Mouse (Mus musculus) spleen, postnatal 10 days (tissue): ENCODE results near the gene Cacnb4.

Experiments used
- DNase-seq, 2 experiments: peaks; one replicate each; pipeline ENCODE4 v3.0.0; 2021 to 2022; ENCODE audit warnings: low spot score in 2 of 2

Cacnb4 gene

GRCm38 (mm10) chr2:52676023-52676912 is at the start of gene Cacnb4:
Gene Cacnb4 (minus strand): TSS chr2:52676831.
- DNase-seq, result no peak

DNA sequence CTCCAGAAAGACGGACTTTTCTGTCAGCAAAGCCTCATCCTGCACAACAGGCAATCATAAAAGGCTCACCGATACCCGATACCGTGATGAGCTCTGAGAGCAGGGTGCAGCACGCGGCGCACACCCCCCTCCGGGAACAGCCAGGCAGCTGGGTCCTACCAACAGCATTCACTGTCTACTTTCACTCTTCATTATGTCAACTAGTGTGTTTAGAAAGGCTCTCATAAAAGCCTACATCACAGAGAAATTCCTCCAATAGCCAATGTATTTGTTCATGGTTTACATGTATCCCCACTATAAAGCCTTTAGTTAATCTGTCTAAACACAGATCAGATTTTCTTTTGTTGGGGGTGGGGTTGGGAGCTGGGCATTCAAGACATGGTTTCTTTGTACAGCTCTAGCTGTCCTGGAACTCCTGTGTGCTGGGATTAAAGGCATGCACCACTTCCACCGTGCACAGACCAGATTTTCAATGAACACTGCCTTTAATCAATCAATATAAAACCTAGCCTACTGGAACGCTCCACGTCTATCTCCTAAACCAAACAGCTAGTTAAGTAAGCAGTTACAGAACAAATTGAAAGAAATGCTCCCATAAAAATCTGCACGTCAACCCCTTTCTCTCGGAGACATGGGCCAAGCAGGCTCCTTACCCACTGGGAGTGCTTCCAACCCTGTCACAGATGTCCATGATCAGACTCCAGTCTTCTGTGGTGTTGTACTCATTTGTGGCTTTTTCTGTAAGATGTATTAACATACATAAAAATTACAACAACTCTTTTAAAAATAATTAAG is 43.8 kb upstream of the Cacnb4 start:
- no peak for DNase-seq

DNA sequence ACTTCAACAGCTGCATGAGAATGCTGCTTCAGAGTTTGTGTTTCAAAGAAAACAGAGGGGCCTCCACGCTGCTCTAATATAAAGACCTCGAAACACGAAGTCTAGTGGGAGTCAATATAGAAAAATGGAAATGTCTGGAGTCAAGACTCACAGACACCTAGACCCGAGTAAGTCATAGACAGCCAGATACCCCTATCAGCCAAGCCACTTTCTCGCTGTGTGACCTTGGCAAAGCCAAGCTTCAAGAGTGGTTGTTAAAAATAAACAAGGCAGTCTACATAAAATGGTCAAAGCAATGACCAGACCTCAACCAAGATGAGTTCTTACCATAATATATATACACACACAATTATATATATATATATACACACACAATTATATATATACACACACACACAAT is 40.4 kb upstream of the Cacnb4 start:
- no peak for DNase-seq

GRCm38 (mm10) chr2:52715538-52715937 is 38.9 kb upstream of the Cacnb4 start:
- no peak for DNase-seq

GRCm38 (mm10) chr2:52714111-52714510 is 37.5 kb upstream of the Cacnb4 start:
- DNase-seq, result no peak

DNA sequence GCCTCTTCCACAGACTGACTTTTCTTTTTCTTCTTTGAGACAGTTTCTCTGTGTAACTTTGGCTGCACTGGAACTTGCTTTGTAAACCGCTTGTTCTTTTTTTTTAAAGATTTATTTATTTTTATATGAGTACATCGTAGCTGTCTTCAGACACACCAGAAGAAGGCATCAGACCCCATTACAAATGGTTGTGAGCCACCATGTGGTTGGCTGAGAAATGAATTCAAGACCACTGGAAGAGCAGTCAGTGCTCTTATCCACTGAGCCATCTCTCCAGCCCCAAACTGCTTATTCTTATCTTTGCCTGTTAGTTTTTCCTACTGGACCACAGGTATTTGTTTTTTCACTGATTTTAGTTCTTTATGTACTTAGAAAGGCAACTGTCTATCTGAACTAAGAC is 34.2 kb upstream of the Cacnb4 start:
- DNase-seq, result no peak

DNA sequence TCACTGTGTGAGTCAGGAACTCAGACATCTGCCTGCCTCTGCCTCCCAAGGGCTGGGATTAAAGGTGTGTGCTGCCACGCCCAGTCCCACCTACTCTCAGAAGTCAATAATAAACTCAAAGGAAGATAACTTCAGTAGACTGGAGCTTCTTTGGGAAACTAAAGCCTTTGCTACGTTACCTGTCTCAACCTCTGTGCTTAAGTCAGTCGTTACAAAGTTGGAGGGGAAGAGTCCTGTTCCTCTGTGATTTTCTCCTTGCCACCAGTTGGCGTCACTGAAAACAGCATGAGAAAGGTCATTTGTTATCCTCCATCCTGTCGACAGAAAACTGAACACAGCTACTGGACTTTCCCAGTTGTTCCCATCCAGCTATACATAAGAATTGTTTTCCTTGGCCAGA is 32.8 kb upstream of the Cacnb4 start:
- no peak for DNase-seq

GRCm38 (mm10) chr2:52701368-52702036 is 24.9 kb upstream of the Cacnb4 start:
- DNase-seq, result no peak

- no peak for DNase-seq
Observed at GRCm38 (mm10) chr2:52700352-52700751, 23.7 kb upstream of the Cacnb4 start.

DNA sequence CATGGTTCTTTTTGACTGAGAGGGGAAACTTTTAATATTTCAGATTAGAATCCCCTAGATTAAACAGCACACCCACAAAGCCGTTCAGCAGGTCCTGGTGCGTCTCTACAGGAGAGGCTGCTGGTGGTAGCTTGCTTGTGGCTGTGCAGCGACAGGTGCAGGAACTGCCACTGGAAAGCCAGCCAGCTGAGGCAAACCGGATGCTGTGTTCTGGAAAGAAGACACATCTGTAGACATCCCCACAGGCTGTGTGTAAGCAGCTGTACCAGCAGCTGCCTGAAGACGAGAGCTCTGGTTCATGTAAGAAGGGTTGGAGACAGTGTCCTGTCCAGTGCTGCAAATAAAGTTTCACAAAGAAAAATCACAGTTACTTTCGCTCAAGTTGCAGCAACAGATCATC is 18.0 kb upstream of the Cacnb4 start:
- DNase-seq, result no peak

DNA sequence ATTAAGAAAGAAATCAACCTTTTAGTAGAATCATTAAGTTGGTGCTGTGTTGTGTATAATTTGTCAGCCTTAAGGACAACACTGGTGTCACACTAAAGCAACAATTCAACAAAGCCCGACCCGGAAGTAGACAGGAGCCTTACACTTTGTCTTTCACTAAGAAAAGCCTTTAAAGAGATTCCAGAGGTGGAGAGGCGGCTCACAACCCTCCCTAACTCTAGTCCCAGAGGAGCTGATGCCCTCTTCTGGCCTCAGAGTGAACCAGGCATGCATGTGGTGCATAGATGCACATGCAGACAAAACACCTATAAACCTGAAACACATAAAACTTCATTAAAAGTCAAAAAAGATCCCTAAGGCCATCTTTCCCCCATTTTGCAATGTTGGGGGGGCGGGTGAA is 15.1 kb upstream of the Cacnb4 start:
- no peak for DNase-seq

DNA sequence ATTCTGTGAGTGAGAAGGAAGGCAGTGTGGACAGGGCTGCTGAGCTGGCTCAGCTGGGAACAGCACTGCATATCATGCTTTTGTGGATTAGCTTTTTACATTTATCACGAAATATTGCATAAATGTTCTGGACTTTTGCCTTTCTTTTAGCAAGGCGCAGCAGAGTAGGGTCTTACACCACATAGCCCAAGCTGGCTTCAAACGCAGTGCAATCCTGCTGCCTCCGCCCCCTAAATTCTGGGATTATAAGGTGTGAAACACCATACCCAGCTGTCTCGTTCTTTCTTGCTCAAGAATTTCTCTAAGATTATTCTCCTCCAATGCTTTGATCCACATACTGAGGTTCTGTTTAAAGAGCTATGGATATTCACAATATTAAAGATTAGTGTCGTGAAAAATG is 10.0 kb upstream of the Cacnb4 start:
- no peak for DNase-seq

- DNase-seq, result no peak
Observed at GRCm38 (mm10) chr2:52677589-52677988, 958 bp upstream of the Cacnb4 start.

GRCm38 (mm10) chr2:52676913-52677303 is 277 bp upstream of the Cacnb4 start:
- DNase-seq, result no peak

GRCm38 (mm10) chr2:52675278-52675987 is 1.2 kb downstream of the Cacnb4 start:
- no peak for DNase-seq

- DNase-seq, result no peak
Observed at GRCm38 (mm10) chr2:52674886-52675277, 1.7 kb downstream of the Cacnb4 start.

DNA sequence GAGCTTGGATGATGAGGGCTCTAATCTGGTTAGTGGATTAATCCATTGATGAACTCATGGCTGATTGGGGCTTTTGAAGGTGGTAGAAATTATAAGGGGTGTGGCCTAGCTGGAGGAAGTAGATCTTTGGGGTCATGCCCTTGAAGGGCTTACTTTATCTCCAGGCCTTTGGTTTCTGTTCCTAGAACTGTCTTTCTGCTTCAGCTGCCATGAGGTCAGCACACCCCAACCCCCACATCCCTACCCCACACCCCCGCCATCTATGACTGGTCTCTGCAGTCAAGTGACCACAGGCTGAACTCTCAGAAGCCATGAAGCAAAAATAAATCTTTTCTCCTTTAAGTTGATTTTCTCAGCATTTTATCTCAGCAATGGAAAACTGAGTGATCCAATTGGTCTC is 3.5 kb downstream of the Cacnb4 start:
- DNase-seq, result no peak

- no peak for DNase-seq
Observed at GRCm38 (mm10) chr2:52670733-52671132, 5.9 kb downstream of the Cacnb4 start.

- DNase-seq, result no peak
Observed at GRCm38 (mm10) chr2:52668480-52668879, 8.2 kb downstream of the Cacnb4 start.

- DNase-seq, result no peak
Observed at GRCm38 (mm10) chr2:52656722-52657121, 19.9 kb downstream of the Cacnb4 start.

DNA sequence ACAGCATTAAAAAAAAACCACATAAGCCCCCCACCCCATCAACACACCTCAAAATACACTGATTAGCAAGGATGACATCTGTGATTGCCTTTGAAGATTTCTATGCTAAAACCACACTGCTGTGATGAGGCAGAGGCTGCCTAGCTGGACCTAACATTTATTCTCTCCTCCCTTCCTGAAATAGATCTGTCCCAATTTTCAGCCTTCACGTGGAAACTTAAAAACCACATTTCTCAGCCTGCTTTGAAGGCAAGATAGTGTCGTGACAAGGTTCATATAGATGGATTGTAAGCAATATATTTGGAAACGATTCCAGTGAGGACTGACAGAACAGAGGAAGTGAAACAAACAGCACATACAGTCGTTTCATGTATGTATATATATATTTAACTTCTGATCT is 22.1 kb downstream of the Cacnb4 start:
- no peak for DNase-seq

GRCm38 (mm10) chr2:52651547-52651946 is 25.1 kb downstream of the Cacnb4 start:
- DNase-seq, result no peak
